Mouse (Mus musculus) neutrophil, adult 83 days (primary cell): ENCODE measurements around the gene Gadd45g. TPM values are rescaled to one million over a fixed set of nuclear protein-coding genes. Genes with fewer than 3 reads are reported as not detected.

Experiments
- total RNA-seq, 2 experiments: library from RNA; stranded (reverse); gene quantifications; one replicate each; pipeline ENCODE4 v1.2.4; 2023

The Gadd45g gene
- 10 to 100 TPM; 18.7 to 23.1 TPM for total RNA-seq

DNA sequence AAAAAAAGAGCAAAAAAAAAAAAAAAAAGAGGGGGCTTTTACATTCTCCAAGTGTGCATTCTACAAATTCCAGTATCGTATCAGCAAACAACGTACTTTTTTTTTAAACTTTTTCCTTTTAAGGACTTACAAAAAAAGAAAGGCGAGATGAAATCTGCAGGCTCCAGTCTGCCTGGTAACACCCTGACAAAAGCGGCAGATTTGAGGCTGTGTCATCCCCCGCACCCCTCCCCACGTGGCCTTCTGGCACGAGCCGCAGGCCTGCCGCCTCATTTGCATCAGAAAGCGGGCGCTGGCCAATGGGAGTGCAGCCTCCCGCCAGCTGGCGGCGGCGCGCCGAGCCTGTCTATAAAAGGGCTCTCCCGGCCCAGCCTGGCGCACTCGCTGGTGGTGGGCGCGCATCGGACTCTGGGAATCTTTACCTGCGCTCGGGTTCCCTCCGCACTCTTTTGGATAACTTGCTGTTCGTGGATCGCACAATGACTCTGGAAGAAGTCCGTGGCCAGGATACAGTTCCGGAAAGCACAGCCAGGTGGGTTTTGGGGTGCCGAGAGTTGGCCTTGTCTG is at the start of gene Gadd45g:
Gene Gadd45g (plus strand): TSS at position 378 of the 567 bp plus-strand sequence.

Other genes starting within 250 kb of the Gadd45g start
- 100 to 1,000 TPM; 101 TPM for gene Cks2, start 201.4 kb upstream of the Gadd45g start, total RNA-seq
- gene Secisbp2, start 195.0 kb upstream of the Gadd45g start, total RNA-seq = 10 to 100 TPM; 25.0 to 26.8 TPM
- gene Sema4d, start 52.9 kb upstream of the Gadd45g start, total RNA-seq = 100 to 1,000 TPM; 129 to 134 TPM